Mouse (Mus musculus): ENCODE measurements around the gene Rps21.

Rps21 gene

DNA sequence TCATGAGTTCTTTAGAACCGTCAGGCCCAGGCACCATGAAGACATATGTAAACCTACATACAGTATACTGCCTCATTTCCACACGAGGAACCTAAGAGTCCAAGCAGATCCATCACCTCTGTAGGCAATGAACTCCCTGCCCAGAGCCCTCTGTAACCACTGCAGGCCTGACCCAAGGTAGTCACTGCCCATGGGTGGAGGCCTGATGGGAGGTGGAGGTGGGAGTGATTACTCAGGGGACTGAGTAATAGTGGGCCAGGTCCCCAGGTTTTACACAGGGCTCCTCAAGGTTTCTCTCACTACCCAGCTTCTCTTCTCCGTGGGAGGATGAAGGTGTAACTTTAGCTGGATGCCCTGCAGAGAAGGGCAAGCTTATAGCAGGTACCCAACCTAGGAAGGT, 28.0 kb upstream of the Rps21 start:
- no peak for DNase-seq (ENCODE audit: low read depth, low spot score)

- DNase-seq (ENCODE audit: low read depth, low spot score): no peak
Measured at GRCm38 (mm10) chr2:180230482-180230881, 26.7 kb upstream of the Rps21 start.

GRCm38 (mm10) chr2:180233101-180233904, 23.9 kb upstream of the Rps21 start:
- no peak for DNase-seq (ENCODE audit: low read depth, low spot score)

DNA sequence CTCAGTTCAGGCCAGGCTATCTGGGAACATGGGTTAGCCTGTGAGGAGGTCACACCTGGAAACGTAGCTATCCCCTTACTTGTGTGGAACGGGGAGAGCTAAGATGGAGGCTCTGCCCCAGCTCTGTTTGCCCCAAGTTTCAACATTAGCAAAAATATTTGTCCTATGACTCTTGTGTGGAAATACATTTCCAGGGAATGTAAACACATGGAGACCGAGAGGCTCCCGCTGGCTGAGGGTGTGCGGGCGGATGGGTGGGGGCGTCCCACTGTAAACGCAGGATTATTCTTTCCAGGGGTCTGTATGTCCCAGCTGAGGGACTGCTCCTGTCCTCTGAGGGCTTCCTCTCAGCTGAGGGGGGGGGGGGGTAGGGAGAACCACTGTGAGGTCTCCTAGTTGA, 22.8 kb upstream of the Rps21 start:
- no peak for DNase-seq (ENCODE audit: low read depth, low spot score)

DNA sequence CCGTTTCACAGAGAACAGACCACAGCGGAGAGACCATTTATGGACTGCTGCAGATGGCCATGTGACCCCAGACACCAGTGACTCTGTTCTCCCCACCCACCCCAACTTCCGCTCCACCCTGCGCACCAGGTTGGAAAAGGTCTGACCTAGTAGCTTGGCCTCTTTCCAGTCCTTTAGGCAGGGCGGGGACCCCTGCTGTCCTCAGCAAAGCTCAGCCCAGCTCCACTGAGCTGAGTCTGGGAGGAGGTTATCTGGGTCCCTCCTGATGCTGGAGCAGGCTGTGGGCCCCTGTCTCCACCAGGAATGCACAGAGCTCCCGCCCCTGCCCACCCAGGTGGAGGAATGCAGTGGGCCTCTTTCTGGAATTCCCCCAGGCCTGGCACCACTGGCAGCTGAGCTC, 22.2 kb upstream of the Rps21 start:
- peak; percentile 79 for DNase-seq (ENCODE audit: low read depth, low spot score)

- DNase-seq (ENCODE audit: low read depth, low spot score): no peak
Measured at GRCm38 (mm10) chr2:180235788-180236187, 21.4 kb upstream of the Rps21 start.

- peak; percentile 52 for DNase-seq (ENCODE audit: low read depth, low spot score)
Measured at GRCm38 (mm10) chr2:180236500-180236899, 20.7 kb upstream of the Rps21 start.

DNA sequence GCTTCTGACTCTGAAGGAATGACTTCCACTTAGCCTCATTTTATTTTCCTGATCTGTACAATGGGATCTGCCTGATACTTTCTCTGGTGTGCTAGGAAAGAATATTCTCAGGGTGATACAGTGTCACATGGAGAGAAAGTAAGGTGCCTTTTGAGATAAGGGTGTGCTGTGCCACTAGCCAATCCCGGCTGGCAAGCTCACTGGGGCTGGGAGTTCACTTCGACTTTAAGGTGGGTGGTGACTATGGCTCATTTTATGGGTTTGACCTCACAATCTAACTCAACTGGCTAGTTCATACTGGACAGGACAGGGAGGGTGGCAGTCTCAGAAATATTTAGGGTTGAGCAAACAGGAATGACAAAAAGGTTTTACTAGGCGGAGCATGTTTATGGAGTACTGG, 20.2 kb upstream of the Rps21 start:
- DNase-seq (ENCODE audit: low read depth, low spot score): peak; percentile 47

DNA sequence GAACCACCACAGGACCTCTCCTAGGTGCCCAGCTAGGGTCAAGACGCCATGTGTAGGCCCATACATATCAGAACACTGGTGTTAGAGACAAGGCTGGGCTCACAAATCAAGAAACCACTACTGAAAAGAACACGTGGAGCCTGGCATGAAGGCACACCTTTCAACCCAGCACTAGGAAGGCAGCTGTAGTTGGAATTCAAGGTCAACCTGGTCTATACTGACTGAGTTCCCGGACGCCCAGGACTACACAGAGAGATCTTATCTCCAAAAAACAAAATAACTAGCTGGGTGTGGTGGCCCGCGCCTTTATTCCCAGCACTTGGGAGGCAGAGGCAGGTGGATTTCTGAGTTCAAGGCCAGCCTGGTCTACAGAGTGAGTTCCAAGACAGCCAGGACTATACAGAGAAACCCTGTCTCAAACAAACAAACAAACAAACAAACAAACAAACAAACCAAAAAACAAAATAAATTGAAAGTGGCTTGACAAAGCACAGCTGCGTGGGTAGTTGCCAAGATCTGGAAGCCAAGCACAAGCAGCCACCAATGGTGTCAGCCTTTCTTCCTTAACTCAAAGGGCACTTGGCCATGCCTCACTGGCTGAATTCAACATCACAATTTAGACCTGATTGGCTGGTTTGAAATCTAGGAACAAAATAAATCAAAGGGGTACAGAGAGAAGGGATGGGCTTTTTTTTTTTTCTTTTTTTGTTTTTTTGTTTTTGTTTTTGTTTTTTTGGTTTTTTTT, 19.4 kb upstream of the Rps21 start:
- peak; percentile 90 for DNase-seq (ENCODE audit: low read depth, low spot score)

DNA sequence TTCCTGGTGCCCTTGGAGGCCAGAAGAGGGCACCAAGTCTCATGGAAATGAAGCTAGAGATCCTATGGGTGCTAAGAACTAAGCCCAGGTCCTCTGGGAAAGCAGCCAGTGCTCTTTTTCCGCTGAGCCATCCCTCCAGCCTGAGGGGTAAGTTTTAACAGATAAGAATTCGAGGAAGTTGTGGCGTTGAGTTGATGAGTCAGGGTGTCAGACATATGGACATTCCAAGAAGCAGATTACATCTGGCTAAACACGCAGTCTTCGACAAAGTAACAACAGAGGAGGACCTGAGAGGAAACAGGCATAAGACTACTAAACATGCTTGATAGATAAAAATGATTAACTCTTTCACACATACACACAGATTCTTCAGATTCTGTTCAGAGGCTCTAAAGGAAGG, 18.6 kb upstream of the Rps21 start:
- DNase-seq (ENCODE audit: low read depth, low spot score): no peak

GRCm38 (mm10) chr2:180243108-180243507, 14.1 kb upstream of the Rps21 start:
- no peak for DNase-seq (ENCODE audit: low read depth, low spot score)

- no peak for DNase-seq (ENCODE audit: low read depth, low spot score)
Measured at GRCm38 (mm10) chr2:180247916-180248315, 9.3 kb upstream of the Rps21 start.

- no peak for DNase-seq (ENCODE audit: low read depth, low spot score)
Measured at GRCm38 (mm10) chr2:180248947-180249660, 8.1 kb upstream of the Rps21 start.

- peak; percentile 97 for DNase-seq (ENCODE audit: low read depth, low spot score)
Measured at GRCm38 (mm10) chr2:180250930-180251611, 6.1 kb upstream of the Rps21 start.

GRCm38 (mm10) chr2:180251838-180252237, 5.3 kb upstream of the Rps21 start:
- DNase-seq (ENCODE audit: low read depth, low spot score): peak; percentile 94

DNA sequence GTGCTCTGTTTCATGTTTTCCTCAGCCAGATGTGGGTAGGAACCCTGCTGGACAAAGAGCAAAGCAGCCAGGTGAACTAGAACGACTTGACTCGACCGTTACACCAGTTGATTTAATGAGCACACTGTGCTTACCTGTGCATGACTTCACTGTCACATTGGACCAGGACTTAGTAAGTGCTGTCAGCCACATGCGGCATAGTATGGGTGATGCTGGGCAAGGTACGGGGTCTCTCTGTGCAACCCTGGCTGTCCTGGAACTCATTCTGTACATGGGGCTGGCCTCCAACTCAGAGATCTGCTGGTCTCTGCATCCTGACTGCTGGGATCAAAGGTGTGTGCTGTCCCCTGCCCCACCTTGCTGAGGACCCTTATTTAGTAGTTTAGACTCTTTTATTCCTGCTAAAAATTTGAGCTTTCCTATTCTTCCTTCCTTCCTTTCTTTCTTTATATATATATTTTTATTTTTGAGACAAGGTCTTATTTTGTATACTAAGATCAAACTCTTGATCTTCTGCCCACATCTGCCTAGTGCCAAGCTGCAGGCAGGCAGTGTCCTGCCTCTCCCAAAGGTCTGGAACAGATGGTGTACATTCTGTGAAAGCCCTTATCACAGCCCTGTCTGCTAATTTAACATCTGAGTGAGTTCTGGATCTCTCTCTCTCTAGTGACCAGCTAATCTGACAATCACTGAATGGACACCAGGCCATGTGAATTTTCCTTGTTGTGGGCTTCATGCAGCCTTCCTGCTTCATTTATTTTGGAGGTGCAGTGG, 2.6 kb upstream of the Rps21 start:
- no peak for DNase-seq (ENCODE audit: low read depth, low spot score)

DNA sequence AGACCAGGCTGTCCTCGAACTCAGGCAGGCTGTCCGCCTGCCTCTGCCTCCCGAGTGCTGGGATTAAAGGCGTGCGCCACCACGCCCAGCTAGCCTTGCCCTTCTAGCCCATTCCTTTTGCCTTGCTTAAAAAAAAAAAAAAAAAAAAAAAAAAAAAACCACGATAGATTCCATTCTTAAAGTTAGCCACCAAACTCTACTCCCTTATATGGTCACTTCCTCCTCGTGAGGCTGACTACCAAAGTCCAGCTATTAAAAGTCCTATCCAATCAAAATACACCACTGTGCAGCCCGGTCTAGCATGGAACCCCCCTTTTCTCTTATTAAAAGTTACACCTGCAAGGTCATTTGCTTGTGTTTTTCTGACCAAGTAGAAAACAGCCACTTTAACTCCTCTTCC, 1.5 kb upstream of the Rps21 start:
- peak; percentile 79 for DNase-seq (ENCODE audit: low read depth, low spot score)

DNA sequence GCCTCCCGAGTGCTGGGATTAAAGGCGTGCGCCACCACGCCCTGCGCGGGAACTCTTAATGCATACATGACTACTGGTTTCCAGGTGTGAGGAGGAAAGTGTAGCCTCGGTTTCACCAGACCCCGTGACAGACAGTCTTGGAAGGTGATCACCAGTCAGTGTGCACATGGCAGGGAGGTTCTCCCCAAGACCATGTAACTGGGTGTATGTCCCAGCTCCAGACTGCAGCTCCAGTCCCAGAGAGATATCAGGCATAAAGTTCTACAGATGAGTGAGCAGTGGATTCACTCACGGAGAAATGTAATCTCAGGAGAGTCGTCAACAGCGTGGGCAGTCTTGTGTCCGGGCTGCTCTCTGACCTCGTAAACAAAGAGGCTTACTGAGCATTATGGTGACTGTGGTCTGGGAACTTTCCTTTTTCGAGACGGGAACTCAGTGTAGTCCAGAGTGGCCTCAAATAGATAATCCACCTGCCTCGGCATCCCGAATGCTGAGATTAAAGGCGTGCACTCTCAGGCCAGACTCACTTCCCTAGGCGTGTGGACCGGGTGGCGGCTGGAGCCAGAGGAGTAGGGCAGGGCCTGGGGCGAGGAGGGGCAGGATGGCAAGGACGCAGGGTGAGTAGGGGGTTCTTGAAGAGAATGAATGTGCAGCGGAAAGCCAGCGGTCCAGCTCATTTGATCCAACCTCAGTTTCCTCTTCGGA, 729 bp upstream of the Rps21 start:
- peak; percentile 91 for DNase-seq (ENCODE audit: low read depth, low spot score)

DNA sequence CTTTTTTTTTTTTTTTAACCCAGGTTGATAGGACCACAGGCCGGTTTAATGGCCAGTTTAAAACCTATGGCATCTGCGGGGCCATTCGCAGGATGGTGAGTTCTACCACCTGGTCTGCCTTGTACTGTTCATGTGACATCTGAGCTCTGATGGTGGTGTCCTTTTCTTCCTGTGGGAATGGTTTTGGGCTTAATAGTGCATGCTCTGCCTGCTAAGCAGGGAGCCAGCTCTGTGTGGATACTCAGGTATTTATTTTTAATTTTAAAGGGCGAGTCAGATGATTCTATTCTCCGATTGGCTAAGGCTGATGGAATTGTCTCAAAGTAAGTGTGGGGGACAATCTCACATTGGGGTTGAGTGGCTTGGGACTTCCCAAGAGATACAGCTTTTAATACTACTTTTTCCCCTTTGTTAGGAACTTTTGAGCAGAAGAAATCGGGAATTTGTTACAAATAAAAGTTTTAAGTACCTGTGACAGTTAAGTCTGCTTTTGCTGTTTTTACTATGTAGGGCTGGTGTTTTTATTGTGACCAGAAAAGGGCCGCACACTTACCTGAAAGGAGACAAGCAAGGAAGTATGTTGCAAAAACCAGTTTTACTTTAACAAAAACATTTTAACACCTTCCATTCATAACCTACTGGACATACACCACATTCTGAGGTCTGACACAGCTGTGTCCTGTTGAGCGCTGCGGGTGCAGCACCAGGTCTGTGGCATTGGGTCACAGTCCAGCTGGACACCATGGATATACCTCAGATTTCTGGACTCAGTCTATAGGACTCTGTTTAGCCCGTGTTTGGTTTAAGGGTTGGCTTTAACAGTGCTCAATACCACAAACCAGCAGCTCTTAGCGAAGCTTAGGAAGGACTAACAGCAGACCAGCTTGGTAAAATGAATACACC, 1.0 kb downstream of the Rps21 start:
- no peak for DNase-seq (ENCODE audit: low read depth, low spot score)
